Mouse (Mus musculus): ENCODE measurements at regions not wholly inside any gene's neighbourhood (a gene's known extent, or its start where the extent isn't known, plus 50 kb on each side); places are given as distances from the start of the nearest gene placed in this dataset.

DNA sequence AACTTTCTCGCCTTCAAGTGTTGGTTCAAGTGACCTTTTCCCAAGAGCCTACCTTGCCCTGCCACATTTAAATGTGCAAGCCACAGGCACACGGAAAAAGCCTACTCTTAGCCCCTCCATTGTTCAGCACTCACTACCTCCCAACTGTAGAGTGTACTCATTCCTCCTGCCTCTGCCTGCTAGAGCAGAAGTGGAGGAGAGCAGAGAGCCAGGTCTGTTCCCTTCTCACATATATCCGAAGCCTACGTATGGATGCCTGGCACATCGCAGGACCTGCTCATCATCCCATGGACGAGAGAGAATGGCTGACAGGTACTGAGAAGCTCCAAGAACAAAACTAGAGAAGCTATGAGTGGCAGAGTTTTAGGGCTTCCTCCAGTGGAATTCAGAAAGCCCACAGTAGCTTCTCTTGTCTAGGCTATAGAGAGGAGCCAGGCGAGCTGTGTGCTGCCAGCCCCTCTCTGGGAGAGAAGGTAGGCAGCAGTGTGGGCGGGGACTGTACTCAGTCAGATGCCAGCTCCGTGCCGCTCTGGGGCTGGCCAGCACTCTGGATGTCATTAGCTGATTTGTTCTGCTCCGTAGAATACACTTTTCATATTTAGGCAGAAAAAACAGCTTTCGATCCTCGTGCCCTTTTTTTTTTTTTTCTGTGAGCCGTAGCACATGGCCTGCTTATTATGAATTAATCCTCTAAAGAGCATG is 86.1 kb upstream of the Pkdcc start:
- Histone ChIP-seq H3K9ac (ENCODE audit: low read depth, low read length) (no peak overlapping the region), H3K79me2 (replicated peaks; ENCODE audit: control insufficient read depth, insufficient read depth, low read length) (no peaks in the 10 kb centered on the region), H3K36me3 (ENCODE audit: control insufficient read depth, insufficient read depth, low read length) (no peaks in the 10 kb centered on the region), H3K27me3 (ENCODE audit: control insufficient read depth, insufficient read depth, low read length) (no peaks in the 10 kb centered on the region), H3K4me3 (no peak overlapping the region), H3K4me1 (ENCODE audit: control insufficient read depth, insufficient read depth, low read length) (no peaks in the 10 kb centered on the region), H3K27ac (no peak overlapping the region)
- intact Hi-C loops (cut with DNase I), result no loop called here
- DNase-seq, result no peak
- TF ChIP-seq POLR2A (IDR thresholded peaks at IDR 0.05; ENCODE audit: insufficient read depth, low read depth, low read length) (no peak), CTCF (IDR thresholded peaks at IDR 0.05) (no peak), EP300 (IDR thresholded peaks at IDR 0.05; ENCODE audit: insufficient read depth, low read depth, low read length) (no peak)
- whole genome bisulfite sequencing, result 74% methylated on average over 14 of the region's 14 CpGs

GRCm38 (mm10) chr17:83129658-83130057 is 85.4 kb upstream of the Pkdcc start:
- H3K9ac ChIP-seq (ENCODE audit: low read depth, low read length), result no peak overlapping the region
- intact Hi-C loops (cut with DNase I), result no loop called here
- H3K79me2 ChIP-seq (replicated peaks; ENCODE audit: control insufficient read depth, insufficient read depth, low read length), result no peaks in the 10 kb centered on the region
- TF ChIP-seq POLR2A (IDR thresholded peaks at IDR 0.05; ENCODE audit: insufficient read depth, low read depth, low read length) (no peak), CTCF (IDR thresholded peaks at IDR 0.05) (no peak), EP300 (IDR thresholded peaks at IDR 0.05; ENCODE audit: insufficient read depth, low read depth, low read length) (no peak)
- H3K27ac ChIP-seq, result no peak overlapping the region
- WGBS, result 94% methylated on average over 7 of the region's 7 CpGs
- DNase-seq, result no peak
- no peaks in the 10 kb centered on the region for H3K36me3 ChIP-seq (ENCODE audit: control insufficient read depth, insufficient read depth, low read length)
- no peak overlapping the region for H3K4me3 ChIP-seq
- no peaks in the 10 kb centered on the region for H3K27me3 ChIP-seq (ENCODE audit: control insufficient read depth, insufficient read depth, low read length)
- H3K4me1 ChIP-seq (ENCODE audit: control insufficient read depth, insufficient read depth, low read length), result no peaks in the 10 kb centered on the region

DNA sequence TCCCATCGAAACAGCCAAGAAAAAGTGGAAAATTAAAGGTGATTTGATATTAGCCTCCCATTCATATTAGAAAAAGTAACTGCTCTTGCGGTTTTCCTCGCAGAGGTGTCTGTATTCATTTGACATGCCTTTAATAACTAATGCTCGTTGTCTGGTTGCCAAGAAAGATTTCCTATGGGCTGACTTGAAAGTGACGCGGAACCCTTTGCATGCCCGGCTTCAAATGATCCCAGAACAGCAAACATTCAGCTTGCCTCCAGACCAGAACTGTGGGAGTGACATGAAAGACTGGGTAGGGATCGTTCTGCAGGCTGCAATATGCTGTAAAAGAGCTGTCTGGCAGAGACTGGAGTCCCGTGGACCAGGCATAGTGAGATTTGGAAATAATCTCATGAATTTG is 81.9 kb upstream of the Pkdcc start:
- Histone ChIP-seq H3K4me1 (ENCODE audit: control insufficient read depth, insufficient read depth, low read length) (no peaks in the 10 kb centered on the region), H3K36me3 (ENCODE audit: control insufficient read depth, insufficient read depth, low read length) (no peaks in the 10 kb centered on the region), H3K27ac (no peak overlapping the region), H3K27me3 (ENCODE audit: control insufficient read depth, insufficient read depth, low read length) (no peaks in the 10 kb centered on the region), H3K79me2 (replicated peaks; ENCODE audit: control insufficient read depth, insufficient read depth, low read length) (no peaks in the 10 kb centered on the region), H3K4me3 (no peak overlapping the region), H3K9ac (ENCODE audit: low read depth, low read length) (no peak overlapping the region)
- intact Hi-C loops (cut with DNase I), result no loop called here
- no peak for DNase-seq
- WGBS, result 84% methylated on average over 9 of the region's 9 CpGs
- no peak for TF ChIP-seq CTCF (IDR thresholded peaks at IDR 0.05)
- TF ChIP-seq EP300 (IDR thresholded peaks at IDR 0.05; ENCODE audit: insufficient read depth, low read depth, low read length), result no peak
- TF ChIP-seq POLR2A (IDR thresholded peaks at IDR 0.05; ENCODE audit: insufficient read depth, low read depth, low read length), result no peak

DNA sequence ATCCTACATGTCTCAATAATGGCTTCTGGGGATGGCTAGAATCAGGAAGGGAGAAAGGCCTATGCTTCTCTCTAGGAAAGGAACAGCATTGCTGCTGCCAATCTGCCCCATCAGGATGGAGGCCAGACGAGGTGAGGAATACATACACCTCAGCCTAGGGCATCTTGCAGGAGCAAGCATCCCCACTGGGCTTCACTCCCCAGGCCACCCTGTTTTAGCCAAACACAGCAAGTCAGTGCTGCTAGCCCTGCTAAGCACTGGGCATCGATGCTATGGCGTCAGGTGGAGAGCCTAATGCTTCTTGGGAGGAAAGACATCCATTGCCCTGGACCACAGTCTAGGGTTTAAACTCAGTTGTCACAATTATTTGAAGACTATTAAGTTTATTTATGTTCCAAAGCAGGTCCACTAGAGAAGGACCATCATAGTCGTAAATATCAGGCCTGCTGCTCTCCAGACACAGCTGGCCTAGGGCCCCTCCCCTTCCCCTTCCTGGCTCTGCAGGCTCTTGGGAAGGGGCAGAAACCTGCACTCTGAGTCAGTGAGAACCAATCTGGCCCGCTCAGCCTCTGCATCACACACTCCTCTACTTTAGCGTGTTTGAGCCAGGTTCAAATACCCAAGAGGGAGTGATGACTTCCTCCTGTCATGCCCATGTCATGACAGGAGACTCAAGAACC is 79.5 kb upstream of the Pkdcc start:
- H3K79me2 ChIP-seq (replicated peaks; ENCODE audit: control insufficient read depth, insufficient read depth, low read length), result no peaks in the 10 kb centered on the region
- DNase-seq, result no peak
- no peaks in the 10 kb centered on the region for H3K36me3 ChIP-seq (ENCODE audit: control insufficient read depth, insufficient read depth, low read length)
- TF ChIP-seq CTCF (IDR thresholded peaks at IDR 0.05) (no peak), EP300 (IDR thresholded peaks at IDR 0.05; ENCODE audit: insufficient read depth, low read depth, low read length) (no peak), POLR2A (IDR thresholded peaks at IDR 0.05; ENCODE audit: insufficient read depth, low read depth, low read length) (no peak)
- no peaks in the 10 kb centered on the region for H3K27me3 ChIP-seq (ENCODE audit: control insufficient read depth, insufficient read depth, low read length)
- H3K9ac ChIP-seq (ENCODE audit: low read depth, low read length), result no peak overlapping the region
- WGBS, result 77% methylated on average over 6 of the region's 6 CpGs
- H3K27ac ChIP-seq, result no peak overlapping the region
- H3K4me1 ChIP-seq (ENCODE audit: control insufficient read depth, insufficient read depth, low read length), result no peaks in the 10 kb centered on the region
- intact Hi-C loops (cut with DNase I), result no loop called here
- H3K4me3 ChIP-seq, result no peak overlapping the region

DNA sequence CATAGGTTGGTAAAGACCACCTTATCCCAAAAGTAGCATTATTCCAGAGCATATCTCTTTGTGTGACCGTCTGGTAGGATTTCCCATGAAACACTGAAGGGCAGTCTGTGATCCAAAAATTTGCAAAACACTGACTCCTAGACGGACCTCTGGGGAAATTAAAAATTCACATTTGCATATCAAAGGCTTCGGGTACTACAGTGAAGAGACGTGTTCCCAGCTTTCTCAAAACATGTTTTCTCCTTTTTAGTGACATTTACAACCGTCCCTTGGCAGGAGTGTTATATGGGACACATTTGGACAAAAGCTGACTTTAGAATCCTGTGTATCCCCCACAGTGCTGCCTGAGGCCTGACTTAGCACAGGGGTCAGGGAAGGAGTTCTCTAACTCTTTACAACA is 78.8 kb upstream of the Pkdcc start:
- DNase-seq, result no peak
- Histone ChIP-seq H3K4me1 (ENCODE audit: control insufficient read depth, insufficient read depth, low read length) (no peaks in the 10 kb centered on the region), H3K4me3 (no peak overlapping the region), H3K36me3 (ENCODE audit: control insufficient read depth, insufficient read depth, low read length) (no peaks in the 10 kb centered on the region), H3K27me3 (ENCODE audit: control insufficient read depth, insufficient read depth, low read length) (no peaks in the 10 kb centered on the region), H3K27ac (no peak overlapping the region), H3K79me2 (replicated peaks; ENCODE audit: control insufficient read depth, insufficient read depth, low read length) (no peaks in the 10 kb centered on the region), H3K9ac (ENCODE audit: low read depth, low read length) (no peak overlapping the region)
- no peak for TF ChIP-seq EP300 (IDR thresholded peaks at IDR 0.05; ENCODE audit: insufficient read depth, low read depth, low read length)
- TF ChIP-seq CTCF (IDR thresholded peaks at IDR 0.05), result no peak
- TF ChIP-seq POLR2A (IDR thresholded peaks at IDR 0.05; ENCODE audit: insufficient read depth, low read depth, low read length), result no peak
- 85% methylated on average over 5 of the region's 5 CpGs for WGBS
- intact Hi-C loops (cut with DNase I), result no loop called here

DNA sequence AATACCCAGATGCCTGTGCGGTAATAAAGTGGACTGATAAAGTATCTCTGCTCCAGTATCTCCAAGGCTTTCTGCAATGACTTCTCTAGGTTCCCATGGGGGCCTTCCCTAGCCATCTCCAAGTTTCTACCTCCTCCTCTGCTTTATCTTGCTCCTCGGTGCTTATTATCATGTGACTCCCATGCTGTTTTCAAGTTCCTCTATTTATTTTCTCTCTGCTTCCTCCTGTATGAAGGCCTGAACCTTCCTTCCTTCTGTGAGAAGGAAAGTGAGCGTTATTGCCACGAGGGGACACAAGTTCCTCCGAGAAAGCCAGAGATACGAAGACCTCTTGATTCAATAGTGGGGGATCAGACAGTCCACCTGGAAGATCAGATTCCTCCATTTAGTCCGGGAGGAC is 77.4 kb upstream of the Pkdcc start:
- H3K27me3 ChIP-seq (ENCODE audit: control insufficient read depth, insufficient read depth, low read length), result no peaks in the 10 kb centered on the region
- H3K4me1 ChIP-seq (ENCODE audit: control insufficient read depth, insufficient read depth, low read length), result no peaks in the 10 kb centered on the region
- no peaks in the 10 kb centered on the region for H3K36me3 ChIP-seq (ENCODE audit: control insufficient read depth, insufficient read depth, low read length)
- H3K4me3 ChIP-seq, result no peak overlapping the region
- intact Hi-C loops (cut with DNase I), result no loop called here
- H3K27ac ChIP-seq, result no peak overlapping the region
- no peak for DNase-seq
- H3K9ac ChIP-seq (ENCODE audit: low read depth, low read length), result no peak overlapping the region
- no peaks in the 10 kb centered on the region for H3K79me2 ChIP-seq (replicated peaks; ENCODE audit: control insufficient read depth, insufficient read depth, low read length)
- TF ChIP-seq CTCF (IDR thresholded peaks at IDR 0.05) (no peak), POLR2A (IDR thresholded peaks at IDR 0.05; ENCODE audit: insufficient read depth, low read depth, low read length) (no peak), EP300 (IDR thresholded peaks at IDR 0.05; ENCODE audit: insufficient read depth, low read depth, low read length) (no peak)
- WGBS, result 63% methylated on average over 7 of the region's 7 CpGs
